Mouse (Mus musculus) spleen, postnatal 10 days (tissue): ENCODE measurements around the gene Gucy2e.

ENCODE experiments used
- DNase-seq, 2 experiments: peaks; one replicate each; pipeline ENCODE4 v3.0.0; 2021 to 2022; ENCODE audit warnings: low spot score in 2 of 2

The Gucy2e gene

GRCm38 (mm10) chr11:69236926-69237260, at the start of gene Gucy2e:
Gene Gucy2e, minus strand, starts transcription at chr11:69237036.
- no peak for DNase-seq

- DNase-seq = no peak
Measured at GRCm38 (mm10) chr11:69277267-69277666, 40.4 kb upstream of the Gucy2e start.

GRCm38 (mm10) chr11:69276081-69276480, 39.2 kb upstream of the Gucy2e start:
- DNase-seq = no peak

- no peak for DNase-seq
Measured at GRCm38 (mm10) chr11:69275650-69276049, 38.8 kb upstream of the Gucy2e start.

GRCm38 (mm10) chr11:69272122-69272740, 35.4 kb upstream of the Gucy2e start:
- peak; percentile 80 to 93 for DNase-seq

GRCm38 (mm10) chr11:69269575-69269974, 32.7 kb upstream of the Gucy2e start:
- DNase-seq = peak; percentile 52 to 83

GRCm38 (mm10) chr11:69268100-69268499, 31.3 kb upstream of the Gucy2e start:
- no peak for DNase-seq

- no peak for DNase-seq
Measured at GRCm38 (mm10) chr11:69267341-69267740, 30.5 kb upstream of the Gucy2e start.

GRCm38 (mm10) chr11:69266253-69266652, 29.4 kb upstream of the Gucy2e start:
- peak in 1 of 2 experiments; percentile 68 for DNase-seq

- no peak for DNase-seq
Measured at GRCm38 (mm10) chr11:69265410-69265809, 28.6 kb upstream of the Gucy2e start.

GRCm38 (mm10) chr11:69264276-69264675, 27.4 kb upstream of the Gucy2e start:
- no peak for DNase-seq

- DNase-seq = no peak
Measured at GRCm38 (mm10) chr11:69260111-69260510, 23.3 kb upstream of the Gucy2e start.

GRCm38 (mm10) chr11:69258287-69258686, 21.5 kb upstream of the Gucy2e start:
- DNase-seq = peak; percentile 29 to 72

- DNase-seq = no peak
Measured at GRCm38 (mm10) chr11:69257807-69258206, 21.0 kb upstream of the Gucy2e start.

GRCm38 (mm10) chr11:69257072-69257471, 20.2 kb upstream of the Gucy2e start:
- no peak for DNase-seq

GRCm38 (mm10) chr11:69254808-69255207, 18.0 kb upstream of the Gucy2e start:
- DNase-seq = no peak

- no peak for DNase-seq
Measured at GRCm38 (mm10) chr11:69253131-69253530, 16.3 kb upstream of the Gucy2e start.

GRCm38 (mm10) chr11:69251953-69252352, 15.1 kb upstream of the Gucy2e start:
- no peak for DNase-seq

- peak in 1 of 2 experiments; percentile 56 for DNase-seq
Measured at GRCm38 (mm10) chr11:69251135-69251842, 14.5 kb upstream of the Gucy2e start.

- DNase-seq = no peak
Measured at GRCm38 (mm10) chr11:69250106-69250505, 13.3 kb upstream of the Gucy2e start.

GRCm38 (mm10) chr11:69249131-69249530, 12.3 kb upstream of the Gucy2e start:
- no peak for DNase-seq

GRCm38 (mm10) chr11:69245643-69246042, 8.8 kb upstream of the Gucy2e start:
- no peak for DNase-seq

GRCm38 (mm10) chr11:69244911-69245310, 8.1 kb upstream of the Gucy2e start:
- DNase-seq = no peak
